Mouse (Mus musculus): Measurements from ENCODE around the gene Fis1.

- no peak for TF ChIP-seq CTCF (IDR thresholded peaks at IDR 0.05)
- TF ChIP-seq EP300 (IDR thresholded peaks at IDR 0.05; ENCODE audit: insufficient read depth, low read depth, low read length) = no peak
Observed at GRCm38 (mm10) chr5:136999449-136999848, 46.4 kb downstream of the Fis1 start.
